Mouse (Mus musculus) lung, postnatal 0 days (tissue): Measurements from ENCODE around the gene Htra1. TPM values are rescaled to one million over a fixed set of nuclear protein-coding genes. Genes with fewer than 3 reads are reported as not detected.

Experiments used
- ATAC-seq: fragments of 200-750 bp; cut with Nextera tagmentation; 2 replicates; pipeline ENCODE4 v1.8.0; 2017; ENCODE audit warnings: moderate library complexity
- DNase-seq: peaks from one replicate; pipeline ENCODE4 v3.0.0-alpha.2; 2016; ENCODE audit warnings: low spot score
- H3K27ac ChIP-seq: fragments of 300-500 bp; sonication (generic); 2 replicates; pipeline ENCODE4 v1.5.1; 2014; ENCODE audit warnings: antibody characterized with exemption, mild to moderate bottlenecking, low read length, mixed read lengths
- H3K27me3 ChIP-seq: fragments of 300-500 bp; sonication (generic); replicated peaks from 2 replicates; pipeline ENCODE4 v1.6.1; 2014; ENCODE audit warnings: low read length, mixed read lengths; ENCODE audit not compliant: insufficient read depth
- H3K36me3 ChIP-seq: fragments of 300-500 bp; sonication (generic); 2 replicates; pipeline ENCODE4 v1.6.1; 2014; ENCODE audit warnings: low read length, mixed read lengths; ENCODE audit not compliant: insufficient read depth
- H3K4me1 ChIP-seq: fragments of 300-500 bp; sonication (generic); 2 replicates; pipeline ENCODE4 v1.6.1; 2014; ENCODE audit warnings: antibody characterized with exemption, low read depth, low read length, mixed read lengths; ENCODE audit not compliant: insufficient read depth
- H3K4me2 ChIP-seq: fragments of 300-500 bp; sonication (generic); replicated peaks from 2 replicates; pipeline ENCODE4 v1.6.1; 2014; ENCODE audit warnings: low read depth, mild to moderate bottlenecking, low read length, moderate library complexity, mixed read lengths
- H3K4me3 ChIP-seq: fragments of 300-500 bp; sonication (generic); 2 replicates; pipeline ENCODE4 v1.5.1; 2014; ENCODE audit warnings: low read depth, low read length
- H3K9ac ChIP-seq: fragments of 300-500 bp; sonication (generic); replicated peaks from 2 replicates; pipeline ENCODE4 v1.6.1; 2014; ENCODE audit warnings: low read depth, mild to moderate bottlenecking
- H3K9me3 ChIP-seq: fragments of 300-500 bp; sonication (generic); 2 replicates; pipeline ENCODE4 v1.6.1; 2016; ENCODE audit warnings: low read length, mixed read lengths
- CTCF ChIP-seq: IDR thresholded peaks from 2 replicates; pipeline ENCODE4 v1.5.1; 2016; ENCODE audit warnings: antibody characterized with exemption, mild to moderate bottlenecking
- EP300 ChIP-seq: IDR thresholded peaks from 2 replicates; pipeline ENCODE4 v1.6.1; 2016; ENCODE audit warnings: antibody characterized with exemption, mild to moderate bottlenecking, control low read depth
- WGBS: fragments of 180-500 bp; shearing (Covaris S2); extraction: QIAGEN DNeasy Blood & Tissue Kit; methylation state at CpG from one replicate; pipeline ENCODE4 v1.1.7; 2014; 5-methylcytosine and 5-hydroxymethylcytosine counted together
- polyA plus RNA-seq: library from polyadenylated mRNA; unstranded; fragments of >200 nt; fragmentation: Nextera tagmentation; extraction: Ambion mirVana; gene quantifications from 2 replicates; pipeline ENCODE4 v1.2.1, GENCODE M21; 2015

Htra1 gene
- polyA plus RNA-seq, 1 experiment from 2014 or later, result 44.6 TPM

GRCm38 (mm10) chr7:130958551-130958950, 22.6 kb downstream of the Htra1 start:
- TF ChIP-seq CTCF (no peak), EP300 (no peak)
- Histone ChIP-seq H3K9ac (no peak overlapping the region), H3K27ac (no peak overlapping the region), H3K36me3 (no peaks in the 10 kb centered on the region), H3K4me2 (no peak overlapping the region), H3K9me3 (no peaks in the 10 kb centered on the region), H3K4me1 (peaks cover 3% of the 10 kb centered on the region; the same call in 1 of the 2 replicates), H3K4me3 (no peak overlapping the region), H3K27me3 (no peaks in the 10 kb centered on the region)
- 68% methylated on average over 7 of the region's 7 CpGs for WGBS
- DNase-seq (no peak), ATAC-seq (no peak)

DNA sequence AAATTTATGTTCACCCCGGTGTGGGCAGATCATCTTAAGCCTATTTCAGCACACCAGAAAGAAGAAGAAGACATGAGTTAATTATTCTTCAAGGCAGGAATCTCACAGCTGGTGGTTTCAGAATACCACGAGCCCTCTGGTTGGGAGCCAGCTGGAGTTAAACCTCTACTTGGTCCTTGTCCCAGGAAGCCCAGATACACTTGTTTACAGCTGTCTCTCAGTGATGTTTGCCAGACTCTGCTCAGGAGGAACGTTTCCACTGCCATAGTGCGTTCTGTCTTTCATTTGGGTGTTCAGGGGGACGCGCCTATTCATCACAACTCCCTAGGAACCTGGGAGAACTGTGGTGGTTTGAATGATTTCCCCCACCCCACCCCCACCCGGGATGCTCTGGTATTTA, 24.0 kb downstream of the Htra1 start:
- no peak overlapping the region for H3K4me2 ChIP-seq
- peak; percentile 70 for DNase-seq

GRCm38 (mm10) chr7:130961429-130961828, 25.5 kb downstream of the Htra1 start:
- TF ChIP-seq CTCF (0 out of 2 replicates have a peak, but pooled peaks have one; percentile 3), EP300 (no peak; the same call in 1 of the 2 replicates)
- 50% methylated on average over 6 of the region's 6 CpGs for WGBS
- peaks cover 12% of the 10 kb centered on the region; the same call in 1 of the 2 replicates for H3K4me1 ChIP-seq
- no peak overlapping the region for H3K9ac ChIP-seq
- H3K4me3 ChIP-seq, result no peak overlapping the region
- no peaks in the 10 kb centered on the region for H3K36me3 ChIP-seq
- DNase-seq (peak; percentile 61), ATAC-seq (peak; percentile 23)
- H3K27me3 ChIP-seq, result no peaks in the 10 kb centered on the region
- H3K4me2 ChIP-seq, result no peak overlapping the region
- no peak overlapping the region for H3K27ac ChIP-seq
- no peaks in the 10 kb centered on the region for H3K9me3 ChIP-seq

More for the DNA sequence above, 24.0 kb downstream of the Htra1 start:
- no peaks in the 10 kb centered on the region for H3K9me3 ChIP-seq
- no peak for TF ChIP-seq CTCF
- TF ChIP-seq EP300, result no peak
- H3K4me1 ChIP-seq, result peaks cover 7% of the 10 kb centered on the region; the same call in 1 of the 2 replicates
- H3K4me3 ChIP-seq, result no peak overlapping the region
- no peaks in the 10 kb centered on the region for H3K36me3 ChIP-seq
- peak; percentile 62 for ATAC-seq
- 34% methylated on average over 7 of the region's 7 CpGs for WGBS
- H3K27ac ChIP-seq, result no peak overlapping the region
- no peaks in the 10 kb centered on the region for H3K27me3 ChIP-seq
- H3K9ac ChIP-seq, result no peak overlapping the region

DNA sequence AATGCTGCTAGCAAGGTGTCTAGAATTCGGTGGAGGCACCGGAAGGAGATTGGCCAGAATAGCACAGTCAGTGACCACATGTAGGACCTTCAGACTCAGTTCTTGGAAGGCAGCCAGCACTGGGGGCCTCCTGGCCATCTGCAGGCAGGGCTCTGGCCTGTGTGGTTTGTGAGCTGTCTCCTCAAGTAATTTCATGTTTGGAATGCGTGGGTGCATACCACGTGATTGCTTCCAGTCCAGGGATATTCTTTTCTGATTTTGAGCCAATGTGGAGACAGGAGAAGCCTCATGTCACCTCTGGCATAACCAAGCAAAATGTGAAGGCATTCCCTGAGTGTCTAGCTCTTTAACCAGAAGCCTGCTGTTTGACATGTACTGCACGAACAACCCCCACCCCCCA, 28.8 kb downstream of the Htra1 start:
- TF ChIP-seq CTCF, result no peak
- TF ChIP-seq EP300, result no peak
- DNase-seq, result no peak

DNA sequence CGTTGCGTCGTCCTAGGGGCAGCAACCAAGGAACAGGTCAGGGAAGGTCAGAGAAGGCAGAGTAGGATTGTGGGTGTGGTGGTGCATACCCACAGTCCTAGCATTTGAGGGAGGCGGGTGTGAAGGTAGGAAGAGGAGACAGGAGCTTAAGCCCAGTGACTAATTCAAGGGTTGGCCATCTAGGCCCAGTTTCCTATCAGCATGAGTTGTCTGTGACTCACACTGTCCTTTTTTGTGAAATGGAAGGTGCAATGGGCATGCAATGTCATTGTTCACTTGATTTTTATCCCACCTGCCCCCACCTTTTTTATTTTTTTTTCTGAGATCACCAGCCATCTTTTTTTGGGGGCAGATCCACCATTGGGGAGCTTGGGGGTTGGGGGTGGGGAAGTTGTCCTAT, 29.5 kb downstream of the Htra1 start:
- H3K4me3 ChIP-seq, result no peak overlapping the region
- DNase-seq, result no peak
- no peak overlapping the region for H3K9ac ChIP-seq
- H3K4me2 ChIP-seq, result no peak overlapping the region
- 88% methylated on average over 4 of the region's 4 CpGs for WGBS
- no peak for ATAC-seq
- no peak for TF ChIP-seq EP300
- TF ChIP-seq CTCF, result no peak
- H3K9me3 ChIP-seq, result no peaks in the 10 kb centered on the region
- peaks cover 12% of the 10 kb centered on the region; the same call in 1 of the 2 replicates for H3K4me1 ChIP-seq
- H3K36me3 ChIP-seq, result no peaks in the 10 kb centered on the region
- no peak overlapping the region for H3K27ac ChIP-seq
- no peaks in the 10 kb centered on the region for H3K27me3 ChIP-seq

More for the DNA sequence above, 28.8 kb downstream of the Htra1 start:
- no peak overlapping the region for H3K27ac ChIP-seq
- no peaks in the 10 kb centered on the region for H3K27me3 ChIP-seq
- no peaks in the 10 kb centered on the region for H3K36me3 ChIP-seq
- ATAC-seq, result peak; percentile 28
- peaks cover 12% of the 10 kb centered on the region; the same call in 1 of the 2 replicates for H3K4me1 ChIP-seq
- 11% methylated on average over 5 of the region's 5 CpGs for WGBS
- no peak overlapping the region for H3K4me3 ChIP-seq
- H3K4me2 ChIP-seq, result no peak overlapping the region
- H3K9ac ChIP-seq, result no peak overlapping the region
- no peaks in the 10 kb centered on the region for H3K9me3 ChIP-seq

DNA sequence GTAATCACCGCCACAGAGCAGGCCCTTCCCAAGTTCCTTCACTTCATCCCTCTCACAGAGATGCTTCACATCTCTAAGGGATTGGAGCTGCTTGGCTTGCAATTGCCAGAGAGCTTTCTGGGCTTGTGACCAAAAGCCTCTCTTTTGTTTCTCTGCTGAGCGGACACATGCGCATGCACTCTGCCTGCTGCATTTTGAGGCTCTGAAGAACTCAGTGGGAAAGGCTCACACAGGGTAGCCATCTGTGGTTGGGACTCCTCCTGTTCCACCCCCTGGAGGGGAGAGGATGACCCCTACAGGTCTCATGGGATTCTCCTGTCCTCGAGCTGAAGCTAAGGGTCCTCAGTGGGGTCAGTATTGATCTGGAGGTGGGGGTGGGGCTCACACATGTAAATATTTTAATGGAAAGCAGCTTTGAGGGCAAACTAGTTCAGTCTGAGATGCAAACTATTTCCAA, 30.0 kb downstream of the Htra1 start:
- 64% methylated on average over 4 of the region's 4 CpGs for WGBS
- peaks cover 12% of the 10 kb centered on the region; the same call in 1 of the 2 replicates for H3K4me1 ChIP-seq
- no peak overlapping the region for H3K4me2 ChIP-seq
- no peaks in the 10 kb centered on the region for H3K9me3 ChIP-seq
- H3K27me3 ChIP-seq, result no peaks in the 10 kb centered on the region
- TF ChIP-seq CTCF, result no peak
- TF ChIP-seq EP300, result no peak
- H3K27ac ChIP-seq, result no peak overlapping the region
- no peak overlapping the region for H3K4me3 ChIP-seq
- H3K9ac ChIP-seq, result no peak overlapping the region
- DNase-seq (no peak), ATAC-seq (peak; percentile 11; the same call in 1 of the 2 replicates)
- no peaks in the 10 kb centered on the region for H3K36me3 ChIP-seq

DNA sequence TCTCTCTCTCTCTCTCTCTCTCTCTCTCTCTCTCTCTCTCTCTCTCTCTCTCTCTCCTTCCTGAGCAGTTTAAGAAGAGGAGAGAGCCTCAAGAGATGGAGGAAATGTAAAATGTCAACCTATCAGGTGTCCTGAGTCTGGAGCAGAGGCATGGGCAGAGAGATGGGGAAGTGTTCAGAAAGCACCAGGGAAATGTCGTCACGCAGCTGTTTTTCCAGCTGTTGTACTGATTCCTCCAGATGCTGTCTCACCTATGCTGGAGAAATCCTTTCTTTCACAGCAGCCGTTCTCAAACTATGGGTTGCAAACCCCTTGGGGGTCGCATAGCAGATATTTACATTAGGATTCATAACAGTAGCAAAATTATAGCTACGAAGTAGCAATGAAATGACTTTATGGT, 30.5 kb downstream of the Htra1 start:
- no peak overlapping the region for H3K4me3 ChIP-seq
- no peak overlapping the region for H3K4me2 ChIP-seq
- DNase-seq (no peak), ATAC-seq (no peak)
- no peaks in the 10 kb centered on the region for H3K36me3 ChIP-seq
- no peak overlapping the region for H3K27ac ChIP-seq
- WGBS, result 77% methylated on average over 5 of the region's 5 CpGs
- peaks cover 9% of the 10 kb centered on the region; the same call in 1 of the 2 replicates for H3K4me1 ChIP-seq
- TF ChIP-seq EP300 (no peak), CTCF (no peak)
- H3K27me3 ChIP-seq, result no peaks in the 10 kb centered on the region
- H3K9ac ChIP-seq, result no peak overlapping the region
- H3K9me3 ChIP-seq, result no peaks in the 10 kb centered on the region
